Mouse (Mus musculus) hindlimb bud, embryonic 11.5 days (tissue): ENCODE results near the gene Fam163b.

ENCODE experiments used
- DNase-seq: peaks from one replicate; pipeline ENCODE4 v3.0.0-alpha.2; 2012; ENCODE audit warnings: low read depth, low spot score; ENCODE audit errors: extremely low spot score

Gene Fam163b

GRCm38 (mm10) chr2:27088071-27088644, 54.1 kb downstream of the Fam163b start:
- no peak for DNase-seq

GRCm38 (mm10) chr2:27087581-27087980, 54.7 kb downstream of the Fam163b start:
- no peak for DNase-seq

- DNase-seq = no peak
These were observed 55.7 kb downstream of the Fam163b start for GRCm38 (mm10) chr2:27086483-27087010.

GRCm38 (mm10) chr2:27085801-27086200, 56.5 kb downstream of the Fam163b start:
- no peak for DNase-seq

DNA sequence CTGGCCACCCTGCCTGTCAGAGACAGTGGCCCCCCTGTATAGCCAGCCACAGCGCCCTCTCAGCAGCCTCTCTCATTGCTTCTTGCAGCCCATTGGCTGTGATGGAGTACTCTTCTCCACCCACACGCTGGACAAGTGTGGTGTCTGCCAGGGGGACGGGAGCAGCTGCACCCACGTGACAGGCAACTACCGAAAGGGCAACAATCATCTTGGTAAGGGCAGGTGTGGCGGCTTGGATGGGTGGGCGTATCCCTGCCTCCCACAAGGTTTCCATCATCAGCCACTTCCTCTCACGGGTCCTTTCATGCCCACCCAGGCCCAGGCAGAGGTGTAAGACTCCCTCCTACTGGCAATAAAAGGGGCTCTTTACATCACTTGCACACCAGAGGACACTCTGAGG, 57.3 kb downstream of the Fam163b start:
- DNase-seq = no peak

DNA sequence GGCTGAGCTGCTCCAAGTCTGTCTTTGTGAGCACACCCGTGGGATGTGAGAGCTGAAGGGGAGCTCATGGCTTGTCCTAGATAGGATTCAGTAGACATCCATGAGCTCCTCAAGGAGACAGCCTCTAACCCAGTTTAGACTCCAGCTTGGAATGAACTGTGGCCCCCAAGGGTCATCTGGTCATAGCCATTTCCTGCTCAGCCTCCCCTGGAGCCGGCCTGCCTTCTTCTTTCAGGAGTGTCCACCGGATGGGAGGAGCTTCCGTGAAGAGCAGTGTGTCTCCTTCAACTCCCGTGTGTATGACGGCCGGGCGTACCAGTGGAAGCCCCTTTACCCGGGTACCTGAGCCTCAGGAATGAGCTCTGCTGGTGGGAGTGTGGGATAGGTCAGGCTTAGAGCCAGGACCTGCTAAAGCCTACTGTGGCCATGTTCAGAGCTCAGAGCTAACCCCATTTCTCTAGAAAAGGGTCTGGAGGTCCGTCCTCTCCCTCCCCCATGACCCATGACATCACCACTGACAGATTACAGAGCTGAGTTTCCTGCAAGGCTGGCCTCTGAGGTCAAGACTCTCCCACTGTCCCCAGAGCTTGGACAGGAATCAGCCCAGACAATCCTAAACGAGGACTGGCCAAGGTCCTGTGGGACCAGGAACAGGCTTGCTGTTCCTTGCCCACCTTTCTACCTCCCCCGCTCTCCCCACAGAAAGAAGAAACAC, 58.4 kb downstream of the Fam163b start:
- DNase-seq = no peak

- no peak for DNase-seq
These were observed 62.6 kb downstream of the Fam163b start for GRCm38 (mm10) chr2:27079649-27080048.

DNA sequence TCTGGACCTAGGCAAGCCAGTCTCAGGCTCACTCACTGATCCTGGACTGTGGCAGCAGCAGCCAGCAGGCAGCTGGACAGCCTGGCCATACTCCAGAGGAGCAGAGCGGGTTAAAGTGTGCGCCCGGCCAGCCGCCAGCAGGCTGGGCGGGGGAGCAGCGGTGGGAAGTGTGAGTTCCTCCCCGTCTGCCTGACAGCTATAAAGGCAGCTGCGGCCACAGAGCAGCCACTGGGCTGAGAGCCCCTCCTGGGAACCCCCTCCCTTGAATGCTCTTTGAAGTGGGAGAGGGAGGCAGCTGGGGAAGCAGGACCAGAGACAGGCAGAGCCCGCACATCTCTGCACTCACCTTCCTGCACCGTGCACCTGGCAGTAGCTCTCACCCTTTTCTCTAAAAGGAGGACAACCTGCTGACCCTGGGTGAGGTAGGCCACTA, 63.1 kb downstream of the Fam163b start, which contains the start of gene Adamtsl2:
Adamtsl2 (plus strand) TSS at position 228 of the 433 bp plus-strand sequence.
- no peak for DNase-seq

- no peak for DNase-seq
These were observed 64.0 kb downstream of the Fam163b start for GRCm38 (mm10) chr2:27078312-27078711.

DNA sequence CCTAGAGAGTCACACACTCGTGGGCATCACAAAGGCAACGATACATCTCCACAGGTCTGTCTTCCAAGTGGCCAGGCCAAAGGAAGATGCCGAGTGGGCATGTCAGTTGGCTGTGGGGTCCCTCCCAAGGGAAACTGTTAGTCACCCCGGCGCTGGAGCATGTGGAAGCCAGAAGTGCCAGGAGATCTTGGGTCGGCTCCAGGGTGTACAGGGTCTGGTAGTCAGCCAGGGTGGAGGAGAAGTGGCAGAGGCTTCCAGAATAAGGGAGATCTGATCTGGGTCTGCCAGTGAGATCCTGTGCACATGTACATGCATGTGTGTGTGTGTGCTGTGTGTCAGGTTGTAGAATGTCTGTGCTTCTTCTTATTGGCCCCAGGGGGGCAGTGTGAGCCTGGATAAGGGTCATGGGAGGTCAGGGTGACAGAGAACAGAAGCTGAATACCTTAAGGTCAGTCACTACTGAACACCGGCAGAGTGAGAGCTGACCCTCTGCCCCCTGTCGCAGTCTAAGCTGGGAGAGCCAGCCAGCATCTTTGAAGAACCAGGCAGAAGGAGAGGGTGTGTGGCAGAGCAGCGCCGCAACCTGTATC, 64.5 kb downstream of the Fam163b start:
- no peak for DNase-seq

GRCm38 (mm10) chr2:27075485-27075884, 66.8 kb downstream of the Fam163b start:
- no peak for DNase-seq

DNA sequence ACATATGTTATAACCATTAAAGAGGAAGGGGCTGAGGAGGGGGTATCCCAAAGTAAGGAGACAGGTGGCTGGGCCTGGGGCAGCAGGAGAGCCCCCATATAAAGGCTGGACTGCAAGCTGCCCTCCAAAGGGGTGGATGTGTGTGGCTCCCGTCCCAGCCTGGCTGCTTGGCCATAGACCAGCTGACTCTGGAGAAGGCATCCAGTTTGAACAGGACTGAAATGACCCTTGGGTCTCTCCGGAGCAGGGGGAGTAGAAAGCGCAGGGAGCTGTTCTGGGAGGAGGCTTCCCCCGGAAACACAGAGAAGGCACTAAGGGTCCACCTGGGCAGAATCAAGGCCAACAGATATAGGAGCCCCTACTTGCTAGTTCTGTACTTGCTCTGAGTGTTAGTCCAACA, 67.5 kb downstream of the Fam163b start:
- no peak for DNase-seq

GRCm38 (mm10) chr2:27073407-27073806, 68.9 kb downstream of the Fam163b start:
- no peak for DNase-seq

- DNase-seq = no peak
These were observed 70.3 kb downstream of the Fam163b start, which contains the start of gene Mymk for GRCm38 (mm10) chr2:27071978-27072377. TSS of gene Mymk (minus strand) at chr2:27072179.

GRCm38 (mm10) chr2:27071137-27071536, 71.2 kb downstream of the Fam163b start:
- no peak for DNase-seq

DNA sequence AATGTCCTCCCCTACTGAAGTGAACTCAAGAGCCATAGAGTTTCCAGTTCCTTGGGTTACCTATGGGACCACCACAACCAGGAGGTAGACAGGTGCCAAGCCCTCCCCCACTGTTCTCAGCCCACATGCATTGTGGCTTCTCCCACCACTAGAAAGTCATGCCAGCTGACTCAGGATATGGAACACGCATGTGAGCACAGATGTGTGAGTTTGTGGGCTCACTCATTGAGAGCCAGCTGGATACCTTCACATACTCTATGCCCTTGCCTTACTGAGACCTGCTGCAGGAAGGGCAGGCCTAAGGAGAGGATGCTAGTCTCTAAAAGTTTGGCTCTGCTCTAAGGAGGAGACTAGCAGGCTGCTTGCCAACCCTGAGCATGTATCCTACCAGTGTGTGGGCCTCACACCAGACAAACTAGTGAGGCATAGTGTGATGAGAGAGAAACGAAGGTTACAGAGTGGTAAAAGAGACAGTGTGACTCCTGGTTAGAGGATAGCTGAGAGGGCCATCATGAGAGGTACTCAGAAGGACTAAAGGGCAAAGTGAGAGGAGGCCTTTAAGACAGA, 72.0 kb downstream of the Fam163b start:
- no peak for DNase-seq

GRCm38 (mm10) chr2:27069646-27070045, 72.6 kb downstream of the Fam163b start:
- DNase-seq = no peak

DNA sequence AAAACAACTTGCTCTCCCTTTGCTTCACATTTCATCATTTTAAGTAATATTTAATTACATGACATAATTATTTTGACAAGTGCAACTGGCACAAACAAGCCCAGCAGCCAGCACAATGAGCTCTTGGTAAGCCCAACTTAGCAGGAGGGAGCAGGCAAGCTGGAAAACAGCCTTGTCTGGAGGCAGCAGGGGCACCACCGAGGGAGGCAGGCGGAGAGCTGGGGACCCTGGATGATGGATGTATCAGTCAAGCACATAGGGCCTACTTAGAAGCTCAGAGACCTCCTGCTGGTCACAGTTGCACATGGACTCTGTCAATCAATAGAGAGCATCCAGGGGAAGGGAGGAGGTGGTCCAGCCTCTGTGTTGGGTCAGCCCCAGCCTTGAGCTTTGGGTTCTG, 74.3 kb downstream of the Fam163b start:
- DNase-seq = no peak

DNA sequence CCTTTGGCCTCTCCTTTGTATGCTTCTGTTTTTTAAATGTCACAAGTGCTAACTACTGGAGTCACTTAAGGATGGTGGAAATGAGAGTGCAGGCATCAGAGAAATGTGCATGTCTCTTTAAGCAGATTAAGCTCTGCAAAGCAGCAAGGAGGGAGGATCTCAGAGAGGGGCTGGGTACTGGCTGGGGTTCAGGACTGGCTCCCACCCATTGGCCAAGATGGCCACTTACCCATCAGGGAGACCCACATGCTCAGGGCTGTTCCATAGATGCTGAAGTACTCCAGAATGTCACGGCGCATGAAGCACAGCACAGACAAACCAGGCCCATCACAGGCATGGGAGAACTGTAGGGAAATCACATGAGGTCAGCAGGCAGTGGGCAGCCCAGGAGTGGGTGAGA, 75.2 kb downstream of the Fam163b start:
- no peak for DNase-seq
